In the genomic region with DNA sequence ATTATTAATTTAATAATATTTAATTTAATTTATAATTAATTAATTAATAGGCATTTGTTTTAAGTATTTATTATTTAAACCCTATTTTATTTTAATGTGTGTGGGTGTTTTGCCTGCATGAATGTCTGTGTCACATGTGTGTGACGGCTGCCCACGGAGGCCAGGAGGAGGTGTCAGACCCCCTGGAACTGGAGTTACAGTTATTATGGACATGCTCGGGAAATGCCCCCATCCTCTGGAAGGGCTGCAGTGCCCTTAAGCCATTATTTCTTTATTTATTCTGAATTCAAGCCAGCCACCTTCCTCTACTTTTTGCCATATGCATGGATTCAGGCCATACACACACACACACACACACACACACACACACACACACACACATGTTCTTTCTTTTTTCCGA, we compare ENCODE assay signal across 6 mouse cellular contexts. TPM values are rescaled to one million over a fixed set of nuclear protein-coding genes. Genes with fewer than 3 reads are reported as not detected.
"Had no signal": no experiment of that assay in that cellular context is flagged by ENCODE, and none has a peak within 500 bp of the region (broad histone marks: within the 10 kb centered on the region; RNA-seq: fewer than 3 reads in every experiment).

No protein-coding gene starts in this region.

- H3K4me3 ChIP-seq: layer of hippocampus, adult 2 months; liver, embryonic 15.5 days had no signal

- H3K9ac ChIP-seq: liver, embryonic 15.5 days had no signal

- H3K27ac ChIP-seq: layer of hippocampus, adult 2 months; liver, embryonic 15.5 days had no signal

- H3K4me2 ChIP-seq: liver, embryonic 11.5 days; liver, embryonic 15.5 days had no signal

- H3K9me3 ChIP-seq: liver, embryonic 15.5 days had no signal

- H3K36me3 ChIP-seq: liver, embryonic 15.5 days had no signal

- H3K4me1 ChIP-seq: liver, embryonic 15.5 days had no signal

RNA-seq across cellular contexts. Expression of gene Tmem252, which starts 51.5 kb away (rescaled TPM):
- total RNA-seq: megakaryocyte progenitor cell, adult 5-6 weeks; monocyte, adult 5-6 weeks; neutrophil, adult 5-6 weeks had no signal
